Mouse (Mus musculus) c-Kit-positive CD71-positive TER-119-positive erythroid progenitor cells, embryonic 14.5 days (primary cell): Measurements from ENCODE around the gene Tpr.

Experiments used
- DNase-seq: peaks from one replicate; pipeline ENCODE4 v3.0.0-alpha.2; 2013; ENCODE audit warnings: low spot score

The Tpr gene

GRCm38 (mm10) chr1:150463068-150463467, 70.4 kb downstream of the Tpr start:
- no peak for DNase-seq

DNA sequence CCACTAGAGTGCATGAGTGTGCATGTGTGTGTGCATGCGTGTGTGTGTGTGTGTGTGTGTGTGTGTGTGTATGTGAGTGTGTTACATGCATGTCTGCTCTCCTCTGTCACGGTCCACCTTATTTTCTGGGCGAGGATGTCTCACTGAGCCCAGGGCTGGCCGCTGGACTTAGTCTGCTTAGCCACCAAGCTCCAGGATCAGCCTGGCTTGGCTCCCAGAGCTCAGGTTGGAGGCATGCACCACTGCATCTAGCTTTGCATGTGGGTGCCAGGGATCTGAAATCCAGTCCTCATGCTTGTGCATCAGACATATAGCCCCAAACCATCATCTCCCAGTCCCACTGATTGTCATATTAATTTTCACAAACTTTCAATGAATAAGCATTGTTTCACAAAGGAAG, 71.1 kb downstream of the Tpr start:
- no peak for DNase-seq

- DNase-seq = no peak
These were observed 72.7 kb downstream of the Tpr start for GRCm38 (mm10) chr1:150465364-150465763.

GRCm38 (mm10) chr1:150466132-150466531, 73.5 kb downstream of the Tpr start, which contains the start of gene Prg4:
Gene Prg4 (minus strand): TSS chr1:150466165.
- DNase-seq = no peak

DNA sequence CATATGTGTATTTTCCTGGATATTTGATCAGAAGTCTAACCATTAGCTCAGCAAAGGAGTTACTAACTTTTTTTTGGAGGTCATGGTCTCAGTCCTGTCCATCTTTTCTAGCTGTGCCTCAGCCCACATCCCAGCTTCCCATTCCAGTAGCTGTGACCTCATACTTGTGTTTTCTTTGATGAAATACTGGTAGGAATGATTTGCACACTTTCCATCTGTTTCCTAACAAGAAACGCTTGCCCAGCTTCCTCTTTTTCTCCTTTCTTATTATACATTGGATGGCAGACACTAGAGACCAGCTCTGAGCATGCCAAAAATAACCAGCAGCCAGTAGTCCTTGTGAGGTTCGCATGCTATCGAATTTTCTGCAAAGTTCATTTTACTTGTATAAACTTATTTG, 77.4 kb downstream of the Tpr start:
- DNase-seq = no peak

DNA sequence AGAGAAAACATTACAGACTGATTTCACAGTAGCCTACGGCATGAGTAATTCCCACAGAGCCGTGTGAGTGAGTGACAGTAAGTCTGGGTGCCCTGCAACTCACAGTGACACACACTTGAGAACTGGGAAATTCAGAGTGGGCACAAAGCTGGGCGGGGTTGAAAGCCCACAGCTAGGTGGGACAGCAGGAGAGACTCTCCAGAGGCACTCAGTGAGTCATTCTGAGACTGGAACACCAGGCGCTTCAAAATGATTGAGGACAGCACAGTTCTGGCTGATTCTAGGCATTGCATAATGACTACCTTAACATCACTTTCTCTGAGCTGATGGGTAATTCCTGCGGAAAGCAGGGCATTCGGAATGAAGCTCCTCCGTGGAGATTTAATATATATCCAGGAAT, 79.9 kb downstream of the Tpr start:
- no peak for DNase-seq

DNA sequence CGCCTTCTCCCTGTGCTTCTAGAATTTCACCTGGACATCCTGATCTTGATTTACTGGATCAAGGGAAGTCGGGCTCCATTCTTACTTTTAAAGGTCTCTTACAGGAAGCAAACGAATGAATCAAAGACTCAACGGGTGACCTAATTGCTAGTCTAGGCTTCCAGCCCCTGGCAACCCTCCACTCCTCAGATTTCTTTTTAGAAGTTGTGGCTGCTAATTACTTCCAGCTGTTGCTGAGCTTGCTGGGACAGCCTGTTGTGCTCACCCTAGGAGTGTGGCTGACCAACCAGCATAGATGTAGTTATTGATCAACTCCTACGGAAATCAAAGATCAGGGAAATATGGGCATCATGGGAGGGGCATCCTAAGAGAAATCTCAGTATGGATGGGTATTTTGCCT, 88.0 kb downstream of the Tpr start:
- DNase-seq = no peak

- no peak for DNase-seq
These were observed 96.5 kb downstream of the Tpr start for GRCm38 (mm10) chr1:150489148-150489547.

- no peak for DNase-seq
These were observed 104.1 kb downstream of the Tpr start for GRCm38 (mm10) chr1:150496626-150497302.

DNA sequence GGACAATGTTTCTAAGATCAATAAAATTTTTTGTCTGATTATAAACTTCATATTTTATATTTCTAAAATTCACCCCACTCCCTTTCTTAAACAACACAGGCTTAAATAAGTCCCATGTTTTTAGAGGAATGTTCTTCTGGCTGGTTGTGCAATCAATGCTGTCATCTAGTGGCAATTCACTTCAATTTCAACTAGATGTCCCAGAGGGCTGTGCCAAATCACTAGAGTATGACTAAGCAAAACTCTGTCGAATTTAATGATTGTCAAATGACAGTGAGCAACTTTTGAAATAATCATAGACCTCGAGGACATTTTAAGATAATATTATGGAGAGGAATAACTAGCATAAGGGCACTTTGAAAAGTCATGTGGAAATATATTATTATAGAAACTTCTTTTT, 105.1 kb downstream of the Tpr start:
- DNase-seq = no peak

DNA sequence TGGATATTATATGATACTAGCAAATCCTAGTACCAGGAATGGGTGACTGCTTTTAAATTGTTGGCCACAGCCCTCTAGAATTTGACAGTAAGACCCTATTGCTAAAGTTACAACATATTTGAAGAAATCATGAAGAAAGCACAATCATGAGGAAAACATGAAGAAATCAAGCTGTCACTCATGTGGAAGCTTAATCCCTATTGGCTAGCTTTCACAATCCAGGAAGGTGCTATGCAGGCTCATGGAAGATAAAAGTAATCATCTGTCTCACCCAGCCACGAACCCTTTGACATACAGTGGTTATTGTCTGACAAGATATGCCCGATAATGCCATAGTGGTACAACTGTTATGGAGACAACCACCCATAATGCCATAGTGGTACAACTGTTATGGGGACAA, 105.5 kb downstream of the Tpr start:
- DNase-seq = no peak
